ENCODE assay signal across 8 mouse cellular contexts in genomic region chr7:7187417-7188190, GRCm38 (mm10). TPM values are rescaled to one million over a fixed set of nuclear protein-coding genes. Genes with fewer than 3 reads are reported as not detected.
DNase-seq lines count a peak whose midpoint lies in the region; ATAC-seq lines count a peak whose summit lies in the region.

No protein-coding gene starts in this region.

- ATAC-seq in CD4-positive, CD25-positive, alpha-beta regulatory T cell, adult 4 months, result peak; percentile 2
- ATAC-seq in forebrain, embryonic 15.5 days (replicated peaks), result peak; percentile 47
- peak; percentile 33 for ATAC-seq in liver, embryonic 16.5 days (ENCODE audit: low read depth)

- intact Hi-C loops in heart, postnatal 25 days (cut with DNase I), result loop anchor here (5.0 kb wide), 1 partner anchor 250 kb away; no protein-coding TSS in a partner anchor

- no peaks in the 10 kb centered on the region for H3K27me3 ChIP-seq in heart, embryonic 10.5 days (ENCODE audit: insufficient read depth, poor library complexity, severe bottlenecking)
- no peaks in the 10 kb centered on the region for H3K27me3 ChIP-seq in forebrain, embryonic 15.5 days
- no peaks in the 10 kb centered on the region for H3K27me3 ChIP-seq in liver, embryonic 16.5 days (ENCODE audit: control insufficient read depth, insufficient read depth, low read depth, low read length)

- H3K27ac ChIP-seq in heart, embryonic 10.5 days, result no peak overlapping the region
- no peak overlapping the region for H3K27ac ChIP-seq in forebrain, embryonic 15.5 days (replicated peaks)
- no peak overlapping the region for H3K27ac ChIP-seq in liver, embryonic 16.5 days (ENCODE audit: low read length)

- peak overlapping the region; percentile 45 for H3K4me2 ChIP-seq in forebrain, embryonic 15.5 days (replicated peaks)
- H3K4me2 ChIP-seq in liver, embryonic 16.5 days (ENCODE audit: low read depth, low read length), result peak overlapping the region; percentile 61

- peak overlapping the region; percentile 66 for H3K4me3 ChIP-seq in heart, embryonic 10.5 days
- peak overlapping the region; percentile 63 for H3K4me3 ChIP-seq in forebrain, embryonic 15.5 days
- peak overlapping the region; percentile 63 for H3K4me3 ChIP-seq in liver, embryonic 16.5 days (ENCODE audit: low read depth, low read length)

- H3K4me1 ChIP-seq in heart, embryonic 10.5 days, result no peaks in the 10 kb centered on the region
- no peaks in the 10 kb centered on the region for H3K4me1 ChIP-seq in forebrain, embryonic 15.5 days
- peaks cover 5% of the 10 kb centered on the region; the same call in 1 of the 2 replicates for H3K4me1 ChIP-seq in liver, embryonic 16.5 days (ENCODE audit: control insufficient read depth, low read depth, low read length)

- no peaks in the 10 kb centered on the region for H3K9me3 ChIP-seq in heart, embryonic 10.5 days
- H3K9me3 ChIP-seq in forebrain, embryonic 15.5 days, result no peaks in the 10 kb centered on the region
- no peaks in the 10 kb centered on the region for H3K9me3 ChIP-seq in liver, embryonic 16.5 days (replicated peaks; ENCODE audit: control insufficient read depth, low read length)

- 35% methylated on average over 13 of the region's 13 CpGs for WGBS in heart, embryonic 10.5 days
- 39% methylated on average over 13 of the region's 13 CpGs for WGBS in forebrain, embryonic 15.5 days
- WGBS in liver, embryonic 16.5 days (ENCODE audit: insufficient replicate concordance), result 16% methylated on average over 13 of the region's 13 CpGs

- peaks cover 6% of the 10 kb centered on the region for H3K36me3 ChIP-seq in heart, embryonic 10.5 days
- peaks cover 10% of the 10 kb centered on the region for H3K36me3 ChIP-seq in forebrain, embryonic 15.5 days
- no peaks in the 10 kb centered on the region for H3K36me3 ChIP-seq in liver, embryonic 16.5 days (ENCODE audit: control insufficient read depth, insufficient read depth)

- peak overlapping the region; percentile 49; the same call in 1 of the 2 replicates for H3K9ac ChIP-seq in forebrain, embryonic 15.5 days (replicated peaks)
- no peak overlapping the region; the same call in 1 of the 2 replicates for H3K9ac ChIP-seq in liver, embryonic 16.5 days (ENCODE audit: low read depth, low read length)

- no peak for DNase-seq in heart, embryonic 10.5 days (ENCODE audit: low spot score)
- DNase-seq in heart, postnatal 25 days (ENCODE audit: low spot score), result no peak
- DNase-seq in right cerebral cortex, postnatal 36 days (ENCODE audit: low spot score in 2 of 2), result no peak
- DNase-seq in ovary, postnatal 14 days (ENCODE audit: low spot score), result no peak
- no peak for DNase-seq in Muller cell, postnatal 12 days (ENCODE audit: inconsistent ontology term)

RNA-seq across cellular contexts. Expression of gene Zfp418, which starts 16.5 kb away (rescaled TPM):
- 1.1 and 1.8 TPM in 2 replicates for polyA plus RNA-seq in heart, embryonic 10.5 days (2016; fragmentation: Nextera tagmentation; extraction: Ambion mirVana)
- total RNA-seq in heart, postnatal 25 days (2021), result 1 to 10 TPM; 1.7 to 2.1 TPM
- 1 to 10 TPM; 3.1 to 3.5 TPM for polyA plus RNA-seq in CD4-positive, CD25-positive, alpha-beta regulatory T cell, adult 4 months (2017; shearing (Covaris generic))
- 3.6 and 4.1 TPM in 2 replicates for polyA plus RNA-seq in forebrain, embryonic 15.5 days (2015; fragmentation: Nextera tagmentation; extraction: Ambion mirVana)
- 0.30 and 0.37 TPM in 2 replicates for polyA plus RNA-seq in liver, embryonic 16.5 days (2015; fragmentation: Nextera tagmentation; extraction: Ambion mirVana)

RNA-seq across cellular contexts. Expression of gene Zfp772, which starts 22.2 kb away (rescaled TPM):
- 4.2 and 5.8 TPM in 2 replicates for polyA plus RNA-seq in heart, embryonic 10.5 days (2016; fragmentation: Nextera tagmentation; extraction: Ambion mirVana)
- 1 to 10 TPM; 1.7 to 2.2 TPM for total RNA-seq in heart, postnatal 25 days (2021)
- 1 to 10 TPM; 3.6 to 5.4 TPM for polyA plus RNA-seq in CD4-positive, CD25-positive, alpha-beta regulatory T cell, adult 4 months (2017; shearing (Covaris generic))
- polyA plus RNA-seq in forebrain, embryonic 15.5 days (2015; fragmentation: Nextera tagmentation; extraction: Ambion mirVana), result 8.9 and 9.1 TPM in 2 replicates
- 1.1 and 1.2 TPM in 2 replicates for polyA plus RNA-seq in liver, embryonic 16.5 days (2015; fragmentation: Nextera tagmentation; extraction: Ambion mirVana)

RNA-seq across cellular contexts. Expression of gene Zfp773, which starts 51.0 kb away (rescaled TPM):
- 0.58 and 1.1 TPM in 2 replicates for polyA plus RNA-seq in heart, embryonic 10.5 days (2016; fragmentation: Nextera tagmentation; extraction: Ambion mirVana)
- under 1 TPM; 0.18 to 0.39 TPM for total RNA-seq in heart, postnatal 25 days (2021)
- 10 to 100 TPM; 15.1 to 17.6 TPM for polyA plus RNA-seq in CD4-positive, CD25-positive, alpha-beta regulatory T cell, adult 4 months (2017; shearing (Covaris generic))
- 17.4 and 17.5 TPM in 2 replicates for polyA plus RNA-seq in forebrain, embryonic 15.5 days (2015; fragmentation: Nextera tagmentation; extraction: Ambion mirVana)
- 0.32 and 0.35 TPM in 2 replicates for polyA plus RNA-seq in liver, embryonic 16.5 days (2015; fragmentation: Nextera tagmentation; extraction: Ambion mirVana)

RNA-seq across cellular contexts. Expression of gene Vmn2r29, which starts 59.5 kb away (rescaled TPM):
- 0.15 and 0.41 TPM in 2 replicates for polyA plus RNA-seq in heart, embryonic 10.5 days (2016; fragmentation: Nextera tagmentation; extraction: Ambion mirVana)
- total RNA-seq in heart, postnatal 25 days (2021), result under 1 TPM in 1 of 2 experiments, not detected in 1; 0.16 TPM
- polyA plus RNA-seq in CD4-positive, CD25-positive, alpha-beta regulatory T cell, adult 4 months (2017; shearing (Covaris generic)), result 1 to 10 TPM in 1 of 2 experiments, not detected in 1; 1.5 TPM
- polyA plus RNA-seq in forebrain, embryonic 15.5 days (2015; fragmentation: Nextera tagmentation; extraction: Ambion mirVana), result 0.61 and 1.5 TPM in 2 replicates
- 0.21 TPM in 1 of 2 replicates, not detected in the other for polyA plus RNA-seq in liver, embryonic 16.5 days (2015; fragmentation: Nextera tagmentation; extraction: Ambion mirVana)
